Mouse (Mus musculus): Measurements from ENCODE around the gene Ablim1.

GRCm38 (mm10) chr19:57189427-57189826 is 125.3 kb downstream of the Ablim1 start:
- TF ChIP-seq CTCF (IDR thresholded peaks at IDR 0.05; ENCODE audit: borderline replicate concordance, insufficient read depth, low read depth, low read length), result no peak
- TF ChIP-seq POLR2A (IDR thresholded peaks at IDR 0.05; ENCODE audit: borderline replicate concordance, insufficient read depth, low read length), result no peak

All from cerebellum, adult 2 months (tissue).